Mouse (Mus musculus) embryonic facial prominence, embryonic 13.5 days (tissue): ENCODE data around the gene Dkkl1. TPM values are rescaled to one million over a fixed set of nuclear protein-coding genes. Genes with fewer than 3 reads are reported as not detected.
A peak's percentile ranks its signal among the peaks of the same experiment; 100 is the strongest.

Source experiments
- ATAC-seq: fragments of 200-750 bp; cut with Nextera tagmentation; 2 replicates; pipeline ENCODE4 v1.8.0; 2017; ENCODE audit warnings: low read depth; ENCODE audit not compliant: insufficient number of reproducible peaks, insufficient read depth, low FRiP score, low TSS enrichment
- H3K27ac ChIP-seq: fragments of 300-500 bp; sonication (generic); 2 replicates; pipeline ENCODE4 v1.5.1; 2015; ENCODE audit warnings: moderate library complexity, mild to moderate bottlenecking, inconsistent platforms
- H3K27me3 ChIP-seq: fragments of 300-500 bp; sonication (generic); 2 replicates; pipeline ENCODE4 v1.6.1; 2015; ENCODE audit warnings: mild to moderate bottlenecking, inconsistent platforms
- H3K36me3 ChIP-seq: fragments of 300-500 bp; sonication (generic); 2 replicates; pipeline ENCODE4 v1.6.1; 2015; ENCODE audit warnings: mild to moderate bottlenecking, inconsistent platforms
- H3K4me1 ChIP-seq: fragments of 300-500 bp; sonication (generic); 2 replicates; pipeline ENCODE4 v1.6.1; 2015; ENCODE audit warnings: inconsistent platforms
- H3K4me2 ChIP-seq: fragments of 300-500 bp; sonication (generic); 2 replicates; pipeline ENCODE4 v1.6.1; 2015; ENCODE audit warnings: moderate library complexity, mild to moderate bottlenecking, inconsistent platforms
- H3K4me3 ChIP-seq: fragments of 300-500 bp; sonication (generic); 2 replicates; pipeline ENCODE4 v1.5.1; 2015; ENCODE audit warnings: mild to moderate bottlenecking, inconsistent platforms
- H3K9ac ChIP-seq: fragments of 300-500 bp; sonication (generic); 2 replicates; pipeline ENCODE4 v1.6.1; 2015; ENCODE audit warnings: mild to moderate bottlenecking, inconsistent platforms
- H3K9me3 ChIP-seq: fragments of 300-500 bp; sonication (generic); 2 replicates; pipeline ENCODE4 v1.6.1; 2016; ENCODE audit warnings: inconsistent platforms
- WGBS: fragments of 180-500 bp; shearing (Covaris S2); methylation state at CpG from one replicate; pipeline ENCODE4 v1.1.7; 2015; ENCODE audit warnings: mixed read lengths; 5-methylcytosine and 5-hydroxymethylcytosine counted together
- polyA plus RNA-seq: library from polyadenylated mRNA; unstranded; fragments of >200 nt; fragmentation: Nextera tagmentation; extraction: Ambion mirVana; gene quantifications from 2 replicates; pipeline ENCODE4 v1.2.1, GENCODE M21; 2015

Dkkl1 gene
- polyA plus RNA-seq, 1 experiment from 2014 or later: 3.0 TPM

DNA sequence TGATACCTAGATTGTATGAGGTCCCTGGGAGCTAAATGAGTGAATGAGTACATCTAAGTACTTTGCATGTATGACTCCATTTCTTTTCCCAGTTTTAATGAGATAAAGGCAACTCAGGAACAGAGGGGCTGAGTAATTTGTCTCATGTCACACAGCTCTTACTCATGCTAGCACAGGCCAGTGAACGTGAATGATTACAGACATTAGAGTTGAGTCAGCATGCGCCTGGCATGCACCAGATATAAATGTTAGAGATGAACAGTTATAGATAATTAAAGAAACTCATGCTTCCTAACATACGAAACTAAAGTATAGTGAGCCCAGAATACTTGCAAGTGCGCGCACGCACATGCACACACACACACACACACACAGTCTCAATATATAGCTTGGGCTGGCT, 21.8 kb downstream of the Dkkl1 start:
- H3K36me3 ChIP-seq: no peaks in the 10 kb centered on the region
- peaks cover 9% of the 10 kb centered on the region; the same call in 1 of the 2 replicates for H3K4me1 ChIP-seq
- H3K4me2 ChIP-seq: no peak overlapping the region
- ATAC-seq: no peak
- H3K27me3 ChIP-seq: peaks cover 55% of the 10 kb centered on the region
- 89% methylated on average over 6 of the region's 6 CpGs for WGBS
- H3K27ac ChIP-seq: no peak overlapping the region
- no peak overlapping the region for H3K9ac ChIP-seq
- no peaks in the 10 kb centered on the region for H3K9me3 ChIP-seq
- H3K4me3 ChIP-seq: no peak overlapping the region

DNA sequence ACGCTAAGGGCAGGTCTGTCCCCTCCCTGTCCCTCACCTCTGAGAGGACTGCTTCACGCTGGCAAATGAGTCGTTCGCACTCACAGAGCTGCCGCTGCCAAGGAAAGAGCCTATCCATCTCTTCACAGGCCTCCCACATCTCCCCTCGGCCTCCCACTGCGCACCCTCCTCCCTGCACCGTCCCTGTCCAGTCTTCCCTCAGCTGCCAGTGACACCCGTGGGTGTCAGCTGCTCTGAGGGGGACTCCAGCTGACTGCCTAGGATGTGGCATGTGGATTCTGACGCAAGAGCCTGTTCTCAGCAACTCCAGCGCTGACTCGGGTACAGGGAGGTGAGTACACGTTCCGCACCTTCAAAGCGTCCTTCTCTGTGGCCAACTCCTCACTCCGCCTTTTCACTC, 22.3 kb downstream of the Dkkl1 start:
- H3K4me2 ChIP-seq: no peak overlapping the region
- H3K27ac ChIP-seq: no peak overlapping the region
- H3K9ac ChIP-seq: no peak overlapping the region
- no peaks in the 10 kb centered on the region for H3K36me3 ChIP-seq
- H3K4me3 ChIP-seq: no peak overlapping the region
- peaks cover 9% of the 10 kb centered on the region; the same call in 1 of the 2 replicates for H3K4me1 ChIP-seq
- H3K9me3 ChIP-seq: no peaks in the 10 kb centered on the region
- whole genome bisulfite sequencing: 63% methylated on average over 16 of the region's 16 CpGs
- no peak for ATAC-seq
- H3K27me3 ChIP-seq: peaks cover 60% of the 10 kb centered on the region

DNA sequence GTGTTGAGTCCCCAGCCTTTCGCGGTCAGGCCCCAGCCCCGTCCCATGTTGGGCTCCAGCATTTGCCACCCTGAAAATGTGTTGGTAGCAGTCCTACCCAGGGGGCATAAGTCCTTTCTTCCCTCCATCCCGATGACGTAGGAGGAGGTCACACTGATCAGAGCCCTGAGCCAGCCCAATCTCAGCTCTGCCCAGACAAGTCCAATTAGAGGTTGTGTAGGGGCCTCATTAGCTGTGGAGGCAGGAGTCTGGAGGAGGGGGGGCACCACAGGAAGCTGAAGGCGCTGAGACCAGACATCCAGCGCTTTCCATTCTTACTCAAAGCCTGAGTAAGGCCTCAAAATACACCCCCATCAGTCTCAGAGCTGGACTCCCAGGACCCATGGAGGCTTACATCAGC, 26.0 kb downstream of the Dkkl1 start:
- Histone ChIP-seq H3K4me1 (peaks cover 10% of the 10 kb centered on the region; the same call in 1 of the 2 replicates), H3K4me2 (no peak overlapping the region), H3K36me3 (no peaks in the 10 kb centered on the region), H3K4me3 (no peak overlapping the region), H3K27ac (no peak overlapping the region), H3K9ac (peak overlapping the region; percentile 36; the same call in 1 of the 2 replicates), H3K9me3 (no peaks in the 10 kb centered on the region), H3K27me3 (peaks cover 87% of the 10 kb centered on the region)
- ATAC-seq: no peak
- WGBS: 57% methylated on average over 7 of the region's 7 CpGs

DNA sequence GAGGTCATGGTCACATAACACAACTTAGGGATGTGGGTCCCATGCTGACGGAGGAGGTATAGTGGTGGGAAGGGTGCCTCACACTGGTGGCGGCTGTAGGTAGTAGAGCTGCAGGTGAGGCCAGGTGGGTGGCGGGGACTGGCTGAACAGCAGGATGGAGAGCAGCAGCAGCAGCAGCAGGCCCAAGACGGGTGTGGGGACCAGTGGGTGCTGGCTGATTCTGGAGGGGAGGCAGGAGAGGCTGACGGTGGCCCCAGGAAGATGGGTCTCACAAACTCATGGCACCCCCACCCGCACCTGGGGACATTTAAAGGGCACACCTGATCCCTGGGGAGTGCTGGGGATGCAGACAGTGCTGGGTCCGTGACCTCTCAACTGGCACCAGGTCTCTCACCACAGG, 28.3 kb downstream of the Dkkl1 start:
- no peak overlapping the region for H3K27ac ChIP-seq
- H3K9me3 ChIP-seq: no peaks in the 10 kb centered on the region
- no peaks in the 10 kb centered on the region for H3K36me3 ChIP-seq
- peaks cover 93% of the 10 kb centered on the region for H3K27me3 ChIP-seq
- WGBS: 63% methylated on average over 7 of the region's 7 CpGs
- H3K9ac ChIP-seq: no peak overlapping the region
- H3K4me2 ChIP-seq: no peak overlapping the region
- ATAC-seq: no peak
- H3K4me1 ChIP-seq: peaks cover 10% of the 10 kb centered on the region; the same call in 1 of the 2 replicates
- H3K4me3 ChIP-seq: no peak overlapping the region

GRCm38 (mm10) chr7:45182606-45183005, 29.3 kb downstream of the Dkkl1 start:
- ATAC-seq: no peak
- peaks cover 95% of the 10 kb centered on the region for H3K27me3 ChIP-seq
- H3K4me1 ChIP-seq: peaks cover 10% of the 10 kb centered on the region; the same call in 1 of the 2 replicates
- peak overlapping the region; percentile 61 for H3K4me2 ChIP-seq
- no peak overlapping the region for H3K27ac ChIP-seq
- H3K36me3 ChIP-seq: no peaks in the 10 kb centered on the region
- H3K4me3 ChIP-seq: peak overlapping the region; percentile 36
- peak overlapping the region; percentile 58 for H3K9ac ChIP-seq
- WGBS: 19% methylated on average over 11 of the region's 11 CpGs
- no peaks in the 10 kb centered on the region for H3K9me3 ChIP-seq

DNA sequence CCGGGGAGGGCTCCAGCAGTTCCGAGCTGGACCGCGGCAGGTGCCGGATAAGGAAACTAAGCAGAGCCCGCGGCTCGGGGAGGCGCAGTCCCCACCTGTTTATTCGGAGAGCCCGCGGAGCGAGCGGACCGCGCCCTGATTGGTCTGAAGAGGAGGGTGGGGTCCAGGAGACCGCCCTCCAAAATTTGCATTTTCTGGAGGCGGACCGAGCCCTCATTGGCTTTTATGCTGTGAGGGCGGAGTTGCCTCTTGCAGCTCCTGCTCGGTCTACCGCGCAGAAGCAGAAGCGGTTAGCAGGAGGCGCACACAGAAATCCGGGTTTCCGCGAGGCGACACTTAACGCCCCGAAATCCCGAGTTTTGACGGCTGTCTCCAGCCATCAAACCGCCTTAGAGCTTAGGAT, 29.7 kb downstream of the Dkkl1 start:
- H3K9ac ChIP-seq: peak overlapping the region; percentile 58
- H3K36me3 ChIP-seq: no peaks in the 10 kb centered on the region
- H3K4me2 ChIP-seq: peak overlapping the region; percentile 61
- H3K4me3 ChIP-seq: peak overlapping the region; percentile 36
- WGBS: under 1% methylated on average over 34 of the region's 34 CpGs
- H3K4me1 ChIP-seq: peaks cover 10% of the 10 kb centered on the region; the same call in 1 of the 2 replicates
- H3K27me3 ChIP-seq: peaks cover 99% of the 10 kb centered on the region
- ATAC-seq: peak; percentile 73
- no peak overlapping the region for H3K27ac ChIP-seq
- no peaks in the 10 kb centered on the region for H3K9me3 ChIP-seq

DNA sequence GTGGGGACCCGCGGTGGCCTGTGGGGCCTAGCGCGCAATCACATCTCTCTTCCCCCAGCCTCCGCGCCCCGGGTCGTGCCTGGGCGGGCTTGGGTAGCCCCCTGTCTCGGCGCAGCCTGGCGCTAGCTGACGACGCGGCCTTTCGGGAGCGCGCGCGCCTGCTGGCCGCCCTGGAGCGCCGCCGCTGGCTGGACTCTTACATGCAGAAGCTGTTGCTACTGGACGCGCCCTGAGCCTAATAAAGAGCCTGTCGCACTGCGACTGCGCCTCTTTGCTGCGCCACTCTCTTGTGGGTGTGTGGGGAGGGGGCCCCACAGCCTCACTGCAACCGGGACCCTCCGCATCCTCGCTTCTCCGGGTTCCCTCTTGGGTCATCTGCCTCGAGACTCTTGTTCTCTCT, 30.4 kb downstream of the Dkkl1 start:
- Histone ChIP-seq H3K4me3 (0 out of 2 replicates have a peak overlapping the region, but pooled peaks have one; percentile 13), H3K9ac (no peak overlapping the region), H3K9me3 (no peaks in the 10 kb centered on the region), H3K4me1 (peaks cover 14% of the 10 kb centered on the region), H3K4me2 (0 out of 2 replicates have a peak overlapping the region, but pooled peaks have one; percentile 16), H3K36me3 (no peaks in the 10 kb centered on the region), H3K27me3 (peaks cover 99% of the 10 kb centered on the region), H3K27ac (no peak overlapping the region)
- ATAC-seq: no peak
- WGBS: 6% methylated on average over 35 of the region's 35 CpGs

DNA sequence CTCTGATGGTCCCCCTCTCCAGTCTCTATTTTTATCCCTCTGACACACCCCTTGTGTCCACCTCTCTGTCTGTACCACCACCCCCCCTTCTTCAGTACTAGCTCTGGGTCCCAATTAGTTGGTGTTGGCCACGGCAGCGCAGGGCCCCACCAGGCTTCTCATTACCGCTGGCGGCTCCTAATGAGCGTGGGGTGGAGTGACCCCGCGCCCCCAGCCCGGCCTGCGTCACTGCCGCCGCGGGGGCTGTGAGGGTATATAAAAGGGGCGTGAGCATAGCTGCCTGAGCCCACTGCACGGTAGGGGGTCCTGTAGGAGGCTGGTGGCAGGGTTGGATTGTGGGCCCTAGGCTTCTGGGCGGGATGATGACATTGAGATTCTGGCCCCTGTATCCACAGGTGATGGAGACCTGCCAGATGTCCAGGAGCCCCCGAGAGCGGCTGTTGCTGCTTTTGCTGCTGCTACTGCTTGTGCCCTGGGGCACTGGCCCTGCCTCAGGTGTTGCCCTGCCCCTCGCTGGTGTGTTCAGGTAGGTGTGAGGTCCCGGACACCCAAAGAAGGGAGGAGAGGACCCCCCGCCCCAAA, 31.0 kb downstream of the Dkkl1 start, which contains the start of gene Pth2:
Pth2 (plus strand) TSS at position 100 of the 582 bp plus-strand sequence.
- peaks cover 20% of the 10 kb centered on the region for H3K4me1 ChIP-seq

GRCm38 (mm10) chr7:45179469-45179868, 32.5 kb downstream of the Dkkl1 start, which contains the start of gene Gfy:
TSS of gene Gfy (minus strand) at chr7:45179569.
- Histone ChIP-seq H3K9ac (no peak within 1 kb of the TSS), H3K4me1 (peaks cover 30% of the 10 kb centered on the region), H3K9me3 (no peaks in the 10 kb centered on the region), H3K36me3 (no peaks in the 10 kb centered on the region), H3K27me3 (peaks cover 100% of the 10 kb centered on the region), H3K4me3 (peak within 1 kb of the TSS; percentile 3; the same call in 1 of the 2 replicates), H3K27ac (no peak within 1 kb of the TSS), H3K4me2 (no peak within 1 kb of the TSS)
- no peak for ATAC-seq
- 22% methylated on average over 7 of the region's 7 CpGs for WGBS

More for the DNA sequence above, 31.0 kb downstream of the Dkkl1 start, which contains the start of gene Pth2:
- H3K4me3 ChIP-seq: 0 out of 2 replicates have a peak within 1 kb of the TSS, but pooled peaks have one; percentile 13
- no peaks in the 10 kb centered on the region for H3K36me3 ChIP-seq
- 0 out of 2 replicates have a peak within 1 kb of the TSS, but pooled peaks have one; percentile 16 for H3K4me2 ChIP-seq
- H3K27me3 ChIP-seq: peaks cover 100% of the 10 kb centered on the region
- no peaks in the 10 kb centered on the region for H3K9me3 ChIP-seq
- no peak for ATAC-seq
- no peak within 1 kb of the TSS for H3K9ac ChIP-seq
- 13% methylated on average over 20 of the region's 20 CpGs for WGBS
- no peak within 1 kb of the TSS for H3K27ac ChIP-seq

DNA sequence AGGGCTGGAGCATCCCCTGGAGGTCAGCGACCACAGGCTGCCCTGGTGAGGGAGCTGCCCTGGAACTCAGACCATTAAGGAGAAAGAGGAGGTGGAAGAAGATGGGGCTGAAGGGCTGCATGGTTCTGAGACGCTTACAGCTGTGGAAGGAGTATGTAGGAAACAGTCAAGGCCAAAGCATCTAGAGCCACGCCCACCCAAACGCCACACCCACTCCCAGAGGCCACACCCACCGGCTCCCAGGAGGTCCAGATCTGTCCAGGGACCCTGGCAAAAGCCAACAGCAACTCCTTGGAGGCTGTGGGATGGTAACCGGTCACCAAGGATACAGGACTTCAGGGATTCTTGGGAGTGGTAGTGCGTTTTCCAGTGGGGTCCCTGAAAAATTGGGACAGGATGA, 33.4 kb downstream of the Dkkl1 start:
- no peaks in the 10 kb centered on the region for H3K36me3 ChIP-seq
- peaks cover 31% of the 10 kb centered on the region for H3K4me1 ChIP-seq
- H3K4me3 ChIP-seq: peak overlapping the region; percentile 3; the same call in 1 of the 2 replicates
- H3K4me2 ChIP-seq: no peak overlapping the region
- WGBS: 24% methylated on average over 7 of the region's 7 CpGs
- H3K27me3 ChIP-seq: peaks cover 99% of the 10 kb centered on the region
- H3K9ac ChIP-seq: no peak overlapping the region
- no peaks in the 10 kb centered on the region for H3K9me3 ChIP-seq
- no peak overlapping the region for H3K27ac ChIP-seq
- ATAC-seq: no peak

- no peaks in the 10 kb centered on the region for H3K36me3 ChIP-seq
- no peaks in the 10 kb centered on the region for H3K9me3 ChIP-seq
- peaks cover 24% of the 10 kb centered on the region for H3K4me1 ChIP-seq
- peak overlapping the region; percentile 33 for H3K4me3 ChIP-seq
- 4% methylated on average over 28 of the region's 31 CpGs for WGBS
- H3K27me3 ChIP-seq: peaks cover 97% of the 10 kb centered on the region
- no peak for ATAC-seq
- H3K9ac ChIP-seq: peak overlapping the region; percentile 55
- no peak overlapping the region for H3K27ac ChIP-seq
- H3K4me2 ChIP-seq: peak overlapping the region; percentile 52
These were observed 35.6 kb downstream of the Dkkl1 start for GRCm38 (mm10) chr7:45176356-45176755.

- H3K4me2 ChIP-seq: peak overlapping the region; percentile 52
- H3K9me3 ChIP-seq: no peaks in the 10 kb centered on the region
- H3K9ac ChIP-seq: peak overlapping the region; percentile 55; the same call in 1 of the 2 replicates
- WGBS: 2% methylated on average over 23 of the region's 23 CpGs
- H3K36me3 ChIP-seq: no peaks in the 10 kb centered on the region
- H3K4me1 ChIP-seq: peaks cover 21% of the 10 kb centered on the region
- ATAC-seq: no peak
- H3K4me3 ChIP-seq: peak overlapping the region; percentile 33
- H3K27ac ChIP-seq: no peak overlapping the region
- H3K27me3 ChIP-seq: peaks cover 96% of the 10 kb centered on the region
These were observed 36.0 kb downstream of the Dkkl1 start for GRCm38 (mm10) chr7:45175929-45176328.
